Mouse (Mus musculus) urinary bladder, postnatal 0 days (tissue): ENCODE data around the gene Fam162a. TPM values are rescaled to one million over a fixed set of nuclear protein-coding genes. Genes with fewer than 3 reads are reported as not detected.

Experiments
- polyA plus RNA-seq: library from polyadenylated mRNA; unstranded; fragments of >200 nt; fragmentation: Nextera tagmentation; extraction: Ambion mirVana; gene quantifications from 2 replicates; pipeline ENCODE4 v1.2.1, GENCODE M21; 2015

Fam162a gene
- 404 and 449 TPM in 2 replicates for polyA plus RNA-seq

GRCm38 (mm10) chr16:36071450-36072379, at the start of gene Fam162a, which contains the start of gene Ccdc58:
Fam162a (minus strand) TSS chr16:36071594.
Ccdc58 (plus strand) TSS chr16:36071685.

GRCm38 (mm10) chr16:36040640-36041624, 30.5 kb downstream of the Fam162a start, which contains the start of gene Wdr5b:
Wdr5b (plus strand) TSS chr16:36041190.

Other genes with a start within 250 kb of the Fam162a start
- 1.6 and 2.9 TPM in 2 replicates for gene Parp14, start 200.1 kb downstream of the Fam162a start, polyA plus RNA-seq
- 10.9 and 11.2 TPM in 2 replicates for gene Parp9, start 133.1 kb downstream of the Fam162a start, polyA plus RNA-seq
- gene Dtx3l, start 132.4 kb downstream of the Fam162a start, polyA plus RNA-seq: 6.7 and 7.5 TPM in 2 replicates
- 25.5 and 29.9 TPM in 2 replicates for gene Kpna1, start 92.8 kb downstream of the Fam162a start, polyA plus RNA-seq
- gene Wdr5b, start 30.4 kb downstream of the Fam162a start, polyA plus RNA-seq: 4.1 and 4.4 TPM in 2 replicates
- gene Ccdc58, start 91 bp upstream of the Fam162a start, polyA plus RNA-seq: 44.0 and 50.9 TPM in 2 replicates
- 1.3 and 1.4 TPM in 2 replicates for gene Csta1, start 59.6 kb upstream of the Fam162a start, polyA plus RNA-seq
- 0.47 and 7.8 TPM in 2 replicates for gene Stfa2l1, start 85.2 kb upstream of the Fam162a start, polyA plus RNA-seq
- gene Gm5483, start 112.6 kb upstream of the Fam162a start, polyA plus RNA-seq: 4.8 and 21.3 TPM in 2 replicates
- gene Gm5416, start 138.8 kb upstream of the Fam162a start, polyA plus RNA-seq: 3.4 TPM in 1 of 2 replicates, not detected in the other
- 3.6 and 37.1 TPM in 2 replicates for gene 2010005H15Rik, start 149.9 kb upstream of the Fam162a start, polyA plus RNA-seq
- gene Stfa1, start 205.4 kb upstream of the Fam162a start, polyA plus RNA-seq: 5.1 and 29.0 TPM in 2 replicates